Mouse (Mus musculus) C2C12 (cell line): ENCODE data around the gene Srxn1.

Experiments used
- CEBPB ChIP-seq: IDR thresholded peaks from one replicate; pipeline ENCODE4 v1.6.1; 2011; ENCODE audit warnings: low read depth, mild to moderate bottlenecking, control low read depth, moderate library complexity
- CTCF ChIP-seq: IDR thresholded peaks from one replicate; pipeline ENCODE4 v1.5.1; 2011; ENCODE audit not compliant: control insufficient read depth, insufficient read depth, insufficient read length
- FOSL1 ChIP-seq: IDR thresholded peaks from one replicate; pipeline ENCODE4 v1.8.0; 2011; ENCODE audit warnings: mild to moderate bottlenecking, low read length; ENCODE audit not compliant: poor library complexity, insufficient read depth, severe bottlenecking
- MAX ChIP-seq: IDR thresholded peaks from one replicate; pipeline ENCODE4 v1.6.1; 2011; ENCODE audit warnings: mild to moderate bottlenecking, control low read depth
- USF1 ChIP-seq: IDR thresholded peaks from one replicate; pipeline ENCODE4 v1.6.1; 2011; ENCODE audit warnings: low read depth, mild to moderate bottlenecking, control low read depth, moderate library complexity

GRCm38 (mm10) chr2:152149891-152150290 is 44.6 kb downstream of the Srxn1 start:
- TF ChIP-seq CTCF (no peak), MAX (no peak), FOSL1 (no peak), USF1 (no peak), CEBPB (no peak)
